Mouse (Mus musculus): ENCODE measurements around the gene Sec14l2.

Gene Sec14l2

GRCm38 (mm10) chr11:4098816-4099215 lies 24.4 kb downstream of the Sec14l2 start:
- no peak for DNase-seq (ENCODE audit: low spot score in 2 of 2)

- DNase-seq (ENCODE audit: low spot score in 2 of 2): no peak
Observed at GRCm38 (mm10) chr11:4098120-4098519, 25.1 kb downstream of the Sec14l2 start.

GRCm38 (mm10) chr11:4097091-4097621 lies 26.1 kb downstream of the Sec14l2 start:
- peak in 1 of 2 experiments; percentile 30 for DNase-seq (ENCODE audit: low spot score in 2 of 2)

- peak; percentile 93 to 98 for DNase-seq (ENCODE audit: low spot score in 2 of 2)
Observed at GRCm38 (mm10) chr11:4096054-4096984, 26.9 kb downstream of the Sec14l2 start.

- DNase-seq (ENCODE audit: low spot score in 2 of 2): peak; percentile 26 to 50
Observed at GRCm38 (mm10) chr11:4095171-4096053, 27.8 kb downstream of the Sec14l2 start, which contains the start of gene Mtfp1. Gene Mtfp1 (minus strand): TSS chr11:4095445.

- DNase-seq (ENCODE audit: low spot score in 2 of 2): peak; percentile 31 to 45
Observed at GRCm38 (mm10) chr11:4094378-4095170, 28.6 kb downstream of the Sec14l2 start.

GRCm38 (mm10) chr11:4093459-4094377 lies 29.5 kb downstream of the Sec14l2 start:
- DNase-seq (ENCODE audit: low spot score in 2 of 2): no peak

- no peak for DNase-seq (ENCODE audit: low spot score in 2 of 2)
Observed at GRCm38 (mm10) chr11:4087267-4087666, 35.9 kb downstream of the Sec14l2 start.

GRCm38 (mm10) chr11:4086246-4086645 lies 37.0 kb downstream of the Sec14l2 start:
- DNase-seq (ENCODE audit: low spot score in 2 of 2): no peak

GRCm38 (mm10) chr11:4083316-4084078 lies 39.7 kb downstream of the Sec14l2 start:
- DNase-seq (ENCODE audit: low spot score in 2 of 2): peak; percentile 12 to 31

GRCm38 (mm10) chr11:4080219-4080618 lies 43.0 kb downstream of the Sec14l2 start:
- DNase-seq (ENCODE audit: low spot score in 2 of 2): peak in 1 of 2 experiments; percentile 33

- no peak for DNase-seq (ENCODE audit: low spot score in 2 of 2)
Observed at GRCm38 (mm10) chr11:4078267-4078933, 44.8 kb downstream of the Sec14l2 start.

GRCm38 (mm10) chr11:4076633-4077032 lies 46.6 kb downstream of the Sec14l2 start:
- peak in 1 of 2 experiments; percentile 28 for DNase-seq (ENCODE audit: low spot score in 2 of 2)

- no peak for DNase-seq (ENCODE audit: low spot score in 2 of 2)
Observed at GRCm38 (mm10) chr11:4069664-4070063, 53.6 kb downstream of the Sec14l2 start.

GRCm38 (mm10) chr11:4064627-4065122 lies 58.5 kb downstream of the Sec14l2 start, which contains the start of gene Sec14l3:
Gene Sec14l3 (plus strand): TSS chr11:4064841.
- no peak for DNase-seq (ENCODE audit: low spot score in 2 of 2)

GRCm38 (mm10) chr11:4062981-4063380 lies 60.2 kb downstream of the Sec14l2 start:
- no peak for DNase-seq (ENCODE audit: low spot score in 2 of 2)

- no peak for DNase-seq (ENCODE audit: low spot score in 2 of 2)
Observed at GRCm38 (mm10) chr11:4062523-4062922, 60.7 kb downstream of the Sec14l2 start.

GRCm38 (mm10) chr11:4060866-4061575 lies 62.2 kb downstream of the Sec14l2 start:
- no peak for DNase-seq (ENCODE audit: low spot score in 2 of 2)

All from urinary bladder, adult 18-20 months (tissue).